In genomic region chr12:98249671-98250070, GRCm38 (mm10) we compare ENCODE assay signal across 25 mouse cellular contexts. TPM values are rescaled to one million over a fixed set of nuclear protein-coding genes. Genes with fewer than 3 reads are reported as not detected.
A peak's percentile ranks its signal among the peaks of the same experiment; 100 is the strongest.
DNase-seq lines count a peak whose midpoint lies in the region; ATAC-seq and TF ChIP-seq lines count a peak whose summit lies in the region.
"Had no signal": no experiment of that assay in that cellular context is flagged by ENCODE, and none has a peak within 500 bp of the region (broad histone marks: within the 10 kb centered on the region; RNA-seq: fewer than 3 reads in every experiment).

No protein-coding gene starts in this region.

- TF ChIP-seq CTCF in gastrocnemius, adult 2 months (IDR thresholded peaks at IDR 0.05): no peak

- no peaks in the 10 kb centered on the region for H3K4me1 ChIP-seq in forebrain, embryonic 14.5 days (ENCODE audit: control insufficient read depth, insufficient read depth, low read length)
- H3K4me1 ChIP-seq: hindbrain, embryonic 15.5 days; limb, embryonic 15.5 days; midbrain, embryonic 10.5 days; neural tube, embryonic 13.5 days had no signal

- H3K4me2 ChIP-seq in forebrain, embryonic 14.5 days (ENCODE audit: low read length): no peak overlapping the region
- H3K4me2 ChIP-seq: hindbrain, embryonic 15.5 days; limb, embryonic 15.5 days; neural tube, embryonic 13.5 days had no signal

- intact Hi-C loops in gastrocnemius, adult 2 months (cut with DNase I): no loop called here

- no peaks in the 10 kb centered on the region for H3K27me3 ChIP-seq in forebrain, embryonic 14.5 days (replicated peaks; ENCODE audit: control insufficient read depth, insufficient read depth, low read length)
- H3K27me3 ChIP-seq: hindbrain, embryonic 15.5 days; limb, embryonic 15.5 days; neural tube, embryonic 13.5 days had no signal

- H3K4me3 ChIP-seq in gastrocnemius, adult 2 months: no peak overlapping the region
- no peak overlapping the region for H3K4me3 ChIP-seq in forebrain, embryonic 14.5 days (ENCODE audit: low read depth, low read length)
- H3K4me3 ChIP-seq: hindbrain, embryonic 15.5 days; limb, embryonic 15.5 days; midbrain, embryonic 10.5 days; neural tube, embryonic 13.5 days had no signal

- no peaks in the 10 kb centered on the region for H3K9me3 ChIP-seq in forebrain, embryonic 14.5 days (replicated peaks; ENCODE audit: control insufficient read depth, low read length)
- H3K9me3 ChIP-seq: hindbrain, embryonic 15.5 days; limb, embryonic 15.5 days; midbrain, embryonic 10.5 days; neural tube, embryonic 13.5 days had no signal

- no peak overlapping the region for H3K9ac ChIP-seq in forebrain, embryonic 14.5 days (ENCODE audit: low read length)
- H3K9ac ChIP-seq: hindbrain, embryonic 15.5 days; limb, embryonic 15.5 days; neural tube, embryonic 13.5 days had no signal

- DNase-seq in 3134 (ENCODE audit: extremely low read depth, insufficient read length, low spot score) (peak; percentile 63), NIH3T3 (ENCODE audit: low read depth) (peak; percentile 52)
- peak; percentile 29 for DNase-seq in CD4-positive, CD25-positive, alpha-beta regulatory T cell, adult 2 months (ENCODE audit: low read depth, low spot score)
- DNase-seq in induced T-regulatory cell, adult 2 months (ENCODE audit: low read depth): peak; percentile 38
- DNase-seq in testis, postnatal 14 days (ENCODE audit: low spot score): no peak
- DNase-seq in gastrocnemius, adult 2 months: no peak
- DNase-seq in forebrain, embryonic 14.5 days (ENCODE audit: low spot score): no peak
- DNase-seq in B cell, adult 2 months: no peak
- DNase-seq: adrenal gland, postnatal 25 days; cerebellum, adult 18-20 months; cerebellum, postnatal 36 days; gastrocnemius, postnatal 10 days; heart, adult 18-20 months; heart, postnatal 36 days; kidney, adult 18-20 months; kidney, postnatal 25 days; right cerebral cortex, postnatal 14 days; spleen, adult 18-20 months; thymus, adult 2 months had no signal

- H3K36me3 ChIP-seq in forebrain, embryonic 14.5 days (ENCODE audit: control insufficient read depth, insufficient read depth, low read length): peaks cover 4% of the 10 kb centered on the region; the same call in 1 of the 2 replicates
- H3K36me3 ChIP-seq: limb, embryonic 15.5 days had no signal

- no peak overlapping the region for H3K27ac ChIP-seq in gastrocnemius, adult 2 months
- H3K27ac ChIP-seq in forebrain, embryonic 14.5 days (ENCODE audit: low read depth, low read length): no peak overlapping the region
- H3K27ac ChIP-seq: hindbrain, embryonic 15.5 days; limb, embryonic 15.5 days; midbrain, embryonic 10.5 days; neural tube, embryonic 13.5 days had no signal

- 70% methylated on average over 3 of the region's 3 CpGs for WGBS in forebrain, embryonic 14.5 days

- no peak for ATAC-seq in forebrain, embryonic 14.5 days
- ATAC-seq: lung, postnatal 0 days had no signal

RNA-seq across cellular contexts. Expression of gene Galc, which starts 9.6 kb away (rescaled TPM):
- 1 to 10 TPM; 4.6 to 5.6 TPM for total RNA-seq in gastrocnemius, adult 2 months (2021)
- 9.7 and 10.8 TPM in 2 replicates for polyA plus RNA-seq in forebrain, embryonic 14.5 days (2014; fragmentation: Nextera tagmentation; extraction: Ambion mirVana)

RNA-seq across cellular contexts. Expression of gene Gpr65, which starts 18.8 kb away (rescaled TPM):
- total RNA-seq in gastrocnemius, adult 2 months (2021): under 1 TPM; 0.11 to 0.15 TPM
- 0.10 and 0.27 TPM in 2 replicates for polyA plus RNA-seq in forebrain, embryonic 14.5 days (2014; fragmentation: Nextera tagmentation; extraction: Ambion mirVana)
- total RNA-seq: left cerebral cortex, adult 18-20 months had no signal

Comparison
In these comparisons a context has a peak if more than half of its experiments do, and no peak if none do; other contexts are left out.
1. DNase-seq: peak in 3134 (single experiment), CD4-positive, CD25-positive, alpha-beta regulatory T cell, adult 2 months (single experiment), NIH3T3 (single experiment) and induced T-regulatory cell, adult 2 months (single experiment); none in testis, postnatal 14 days (single experiment), gastrocnemius, adult 2 months (single experiment), forebrain, embryonic 14.5 days (single experiment) and B cell, adult 2 months (0 of 2).